Mouse (Mus musculus): ENCODE data around the gene Rpusd1.
"Not testable (repeated sequence)": the region's sequence is repeated elsewhere in the genome, so short reads cannot be mapped to it uniquely, and the experiment has no call there.

Gene Rpusd1

GRCm38 (mm10) chr17:25738861-25739260, 11.4 kb downstream of the Rpusd1 start:
- DNase-seq (ENCODE audit: low spot score in 2 of 2): no peak

GRCm38 (mm10) chr17:25741471-25741870, 14.0 kb downstream of the Rpusd1 start:
- not testable (repeated sequence) for DNase-seq (ENCODE audit: low spot score in 2 of 2)

- DNase-seq (ENCODE audit: low spot score in 2 of 2): no peak
These were observed 16.4 kb downstream of the Rpusd1 start for GRCm38 (mm10) chr17:25743831-25744230.

GRCm38 (mm10) chr17:25744311-25744710, 16.8 kb downstream of the Rpusd1 start:
- DNase-seq (ENCODE audit: low spot score in 2 of 2): no peak

- no peak for DNase-seq (ENCODE audit: low spot score in 2 of 2)
These were observed 20.8 kb downstream of the Rpusd1 start for GRCm38 (mm10) chr17:25748238-25748637.

GRCm38 (mm10) chr17:25749314-25749713, 21.8 kb downstream of the Rpusd1 start:
- no peak for DNase-seq (ENCODE audit: low spot score in 2 of 2)

GRCm38 (mm10) chr17:25751446-25751845, 24.0 kb downstream of the Rpusd1 start:
- peak in 1 of 2 experiments; percentile 36 for DNase-seq (ENCODE audit: low spot score in 2 of 2)

GRCm38 (mm10) chr17:25754241-25754640, 26.8 kb downstream of the Rpusd1 start, which contains the start of gene Msln:
Msln (minus strand) TSS chr17:25754378.
- no peak for DNase-seq (ENCODE audit: low spot score in 2 of 2)

GRCm38 (mm10) chr17:25755086-25755485, 27.6 kb downstream of the Rpusd1 start:
- DNase-seq (ENCODE audit: low spot score in 2 of 2): no peak

GRCm38 (mm10) chr17:25755627-25756377, 28.3 kb downstream of the Rpusd1 start:
- no peak for DNase-seq (ENCODE audit: low spot score in 2 of 2)

- no peak for DNase-seq (ENCODE audit: low spot score in 2 of 2)
These were observed 29.1 kb downstream of the Rpusd1 start for GRCm38 (mm10) chr17:25756378-25757242.

GRCm38 (mm10) chr17:25757691-25758090, 30.2 kb downstream of the Rpusd1 start:
- DNase-seq (ENCODE audit: low spot score in 2 of 2): no peak

GRCm38 (mm10) chr17:25760148-25760547, 32.7 kb downstream of the Rpusd1 start:
- no peak for DNase-seq (ENCODE audit: low spot score in 2 of 2)

- no peak for DNase-seq (ENCODE audit: low spot score in 2 of 2)
These were observed 34.1 kb downstream of the Rpusd1 start for GRCm38 (mm10) chr17:25761561-25761970.

GRCm38 (mm10) chr17:25762591-25762990, 35.1 kb downstream of the Rpusd1 start:
- no peak for DNase-seq (ENCODE audit: low spot score in 2 of 2)

- DNase-seq (ENCODE audit: low spot score in 2 of 2): no peak
These were observed 38.4 kb downstream of the Rpusd1 start for GRCm38 (mm10) chr17:25765886-25766285.

GRCm38 (mm10) chr17:25769331-25769730, 41.9 kb downstream of the Rpusd1 start:
- DNase-seq (ENCODE audit: low spot score in 2 of 2): no peak

- DNase-seq (ENCODE audit: low spot score in 2 of 2): peak; percentile 96 to 97
These were observed 46.2 kb downstream of the Rpusd1 start, which contains the start of gene Narfl for GRCm38 (mm10) chr17:25773549-25774120. Narfl (plus strand) TSS chr17:25773776.

GRCm38 (mm10) chr17:25775318-25776062, 48.0 kb downstream of the Rpusd1 start:
- no peak for DNase-seq (ENCODE audit: low spot score in 2 of 2)

GRCm38 (mm10) chr17:25777948-25778347, 50.5 kb downstream of the Rpusd1 start:
- no peak for DNase-seq (ENCODE audit: low spot score in 2 of 2)
